Mouse (Mus musculus): ENCODE results near the gene Hipk1. TPM values are rescaled to one million over a fixed set of nuclear protein-coding genes. Genes with fewer than 3 reads are reported as not detected.

Hipk1 gene
- polyA plus RNA-seq, 2 experiments = 16.6 to 27.3 TPM

- TF ChIP-seq POLR2A (IDR thresholded peaks at IDR 0.05; ENCODE audit: borderline replicate concordance, extremely low read depth, insufficient read depth, insufficient read length) = no peak
- H3K27ac ChIP-seq (replicated peaks; ENCODE audit: low read depth, low read length) = no peak overlapping the region
- no peak for ATAC-seq (ENCODE audit: low FRiP score, low read depth)
- WGBS = 90% methylated on average over 3 of the region's 3 CpGs
- no peaks in the 10 kb centered on the region for H3K9me3 ChIP-seq (ENCODE audit: control insufficient read depth, low read length)
- H3K4me3 ChIP-seq (replicated peaks; ENCODE audit: low read length) = no peak overlapping the region
- no peak overlapping the region for H3K4me2 ChIP-seq (replicated peaks; ENCODE audit: low read depth, low read length, severe bottlenecking)
- DNase-seq (ENCODE audit: low spot score) = no peak
- no peaks in the 10 kb centered on the region for H3K4me1 ChIP-seq (ENCODE audit: control insufficient read depth, insufficient read depth, low read length)
- H3K9ac ChIP-seq (ENCODE audit: low read depth, low read length, severe bottlenecking) = no peak overlapping the region
- H3K36me3 ChIP-seq (ENCODE audit: control insufficient read depth, insufficient read depth, low read length) = no peaks in the 10 kb centered on the region
- no peaks in the 10 kb centered on the region for H3K27me3 ChIP-seq (ENCODE audit: control insufficient read depth, insufficient read depth, low read length)
Observed at GRCm38 (mm10) chr3:103829036-103829435, 37.7 kb upstream of the Hipk1 start.

- ATAC-seq (ENCODE audit: low FRiP score, low read depth) (no peak), DNase-seq (ENCODE audit: low spot score) (no peak)
- Histone ChIP-seq H3K36me3 (ENCODE audit: control insufficient read depth, insufficient read depth, low read length) (peaks cover 4% of the 10 kb centered on the region; the same call in 1 of the 2 replicates), H3K4me2 (replicated peaks; ENCODE audit: low read depth, low read length, severe bottlenecking) (no peak overlapping the region), H3K27me3 (ENCODE audit: control insufficient read depth, insufficient read depth, low read length) (no peaks in the 10 kb centered on the region), H3K4me3 (replicated peaks; ENCODE audit: low read length) (no peak overlapping the region), H3K9ac (ENCODE audit: low read depth, low read length, severe bottlenecking) (no peak overlapping the region), H3K27ac (replicated peaks; ENCODE audit: low read depth, low read length) (no peak overlapping the region), H3K4me1 (ENCODE audit: control insufficient read depth, insufficient read depth, low read length) (no peaks in the 10 kb centered on the region), H3K9me3 (ENCODE audit: control insufficient read depth, low read length) (no peaks in the 10 kb centered on the region)
- no peak for TF ChIP-seq POLR2A (IDR thresholded peaks at IDR 0.05; ENCODE audit: borderline replicate concordance, extremely low read depth, insufficient read depth, insufficient read length)
Observed at GRCm38 (mm10) chr3:103827548-103827947, 36.2 kb upstream of the Hipk1 start.

- Histone ChIP-seq H3K27ac (replicated peaks; ENCODE audit: low read depth, low read length) (no peak overlapping the region), H3K9me3 (ENCODE audit: control insufficient read depth, low read length) (no peaks in the 10 kb centered on the region), H3K9ac (ENCODE audit: low read depth, low read length, severe bottlenecking) (no peak overlapping the region), H3K4me1 (ENCODE audit: control insufficient read depth, insufficient read depth, low read length) (peaks cover 7% of the 10 kb centered on the region), H3K4me2 (replicated peaks; ENCODE audit: low read depth, low read length, severe bottlenecking) (no peak overlapping the region), H3K27me3 (ENCODE audit: control insufficient read depth, insufficient read depth, low read length) (no peaks in the 10 kb centered on the region), H3K4me3 (replicated peaks; ENCODE audit: low read length) (no peak overlapping the region), H3K36me3 (ENCODE audit: control insufficient read depth, insufficient read depth, low read length) (peaks cover 37% of the 10 kb centered on the region)
- ATAC-seq (ENCODE audit: low FRiP score, low read depth) (no peak), DNase-seq (ENCODE audit: low spot score) (no peak)
- TF ChIP-seq POLR2A (IDR thresholded peaks at IDR 0.05; ENCODE audit: borderline replicate concordance, extremely low read depth, insufficient read depth, insufficient read length) = no peak
- 90% methylated on average over 6 of the region's 6 CpGs for WGBS
Observed at GRCm38 (mm10) chr3:103810967-103811366, 19.6 kb upstream of the Hipk1 start.

GRCm38 (mm10) chr3:103809799-103810150 is 18.4 kb upstream of the Hipk1 start:
- H3K27me3 ChIP-seq (ENCODE audit: control insufficient read depth, insufficient read depth, low read length) = no peaks in the 10 kb centered on the region
- H3K36me3 ChIP-seq (ENCODE audit: control insufficient read depth, insufficient read depth, low read length) = peaks cover 38% of the 10 kb centered on the region
- peak overlapping the region; percentile 84 for H3K4me3 ChIP-seq (replicated peaks; ENCODE audit: low read length)
- peak overlapping the region; percentile 78 for H3K9ac ChIP-seq (ENCODE audit: low read depth, low read length, severe bottlenecking)
- TF ChIP-seq POLR2A (IDR thresholded peaks at IDR 0.05; ENCODE audit: borderline replicate concordance, extremely low read depth, insufficient read depth, insufficient read length) = no peak
- peaks cover 7% of the 10 kb centered on the region for H3K4me1 ChIP-seq (ENCODE audit: control insufficient read depth, insufficient read depth, low read length)
- peak overlapping the region; percentile 75 for H3K4me2 ChIP-seq (replicated peaks; ENCODE audit: low read depth, low read length, severe bottlenecking)
- under 1% methylated on average over 14 of the region's 14 CpGs for WGBS
- peak overlapping the region; percentile 79 for H3K27ac ChIP-seq (replicated peaks; ENCODE audit: low read depth, low read length)
- DNase-seq (ENCODE audit: low spot score) (no peak), ATAC-seq (ENCODE audit: low FRiP score, low read depth) (peak; percentile 31)
- H3K9me3 ChIP-seq (ENCODE audit: control insufficient read depth, low read length) = no peaks in the 10 kb centered on the region

GRCm38 (mm10) chr3:103808891-103809798 is 17.8 kb upstream of the Hipk1 start, which contains the start of the genes Dclre1b, Ap4b1 and Gm43064:
Gene Dclre1b (minus strand): TSS chr3:103809444.
Gene Ap4b1 (plus strand): TSS chr3:103809520.
Gene Gm43064 (plus strand): TSS chr3:103809573.
- TF ChIP-seq POLR2A (IDR thresholded peaks at IDR 0.05; ENCODE audit: borderline replicate concordance, extremely low read depth, insufficient read depth, insufficient read length) = peak; percentile 51; the same call in 1 of the 2 replicates
- Histone ChIP-seq H3K9me3 (ENCODE audit: control insufficient read depth, low read length) (no peaks in the 10 kb centered on the region), H3K36me3 (ENCODE audit: control insufficient read depth, insufficient read depth, low read length) (peaks cover 39% of the 10 kb centered on the region), H3K27ac (replicated peaks; ENCODE audit: low read depth, low read length) (peak within 1 kb of the TSS; percentile 79), H3K9ac (ENCODE audit: low read depth, low read length, severe bottlenecking) (peak within 1 kb of the TSS; percentile 78), H3K4me2 (replicated peaks; ENCODE audit: low read depth, low read length, severe bottlenecking) (peak within 1 kb of the TSS; percentile 75), H3K4me1 (ENCODE audit: control insufficient read depth, insufficient read depth, low read length) (peaks cover 7% of the 10 kb centered on the region), H3K27me3 (ENCODE audit: control insufficient read depth, insufficient read depth, low read length) (no peaks in the 10 kb centered on the region), H3K4me3 (replicated peaks; ENCODE audit: low read length) (peak within 1 kb of the TSS; percentile 84)
- DNase-seq (ENCODE audit: low spot score) (peak; percentile 91), ATAC-seq (ENCODE audit: low FRiP score, low read depth) (peak; percentile 96)
- under 1% methylated on average over 58 of the region's 70 CpGs for WGBS
